Mouse (Mus musculus) megakaryocyte, embryonic 14.5 days (primary cell): ENCODE measurements around the gene Rptor.

Experiments
- FLI1 ChIP-seq: IDR thresholded peaks from 2 replicates; pipeline ENCODE4 v1.6.1; 2012; ENCODE audit warnings: low read length, inconsistent platforms, mixed read lengths
- GATA1 ChIP-seq: IDR thresholded peaks from 3 replicates; pipeline ENCODE4 v1.6.1; 2012; ENCODE audit warnings: mixed read lengths, low read length, inconsistent platforms, borderline replicate concordance

GRCm38 (mm10) chr11:119898976-119899375 lies 296.3 kb downstream of the Rptor start:
- no peak for TF ChIP-seq GATA1
- TF ChIP-seq FLI1 = no peak
